Mouse (Mus musculus) limb, embryonic 12.5 days (tissue): ENCODE results near the gene Gm13693. TPM values are rescaled to one million over a fixed set of nuclear protein-coding genes. Genes with fewer than 3 reads are reported as not detected.
"Not testable (repeated sequence)": the region's sequence is repeated elsewhere in the genome, so short reads cannot be mapped to it uniquely, and the experiment has no call there.

ENCODE experiments used
- ATAC-seq: fragments of 200-750 bp; cut with Nextera tagmentation; 2 replicates; pipeline ENCODE4 v1.8.0; 2017; ENCODE audit warnings: low read depth, moderate TSS enrichment; ENCODE audit not compliant: insufficient number of reproducible peaks, insufficient read depth, low FRiP score, low TSS enrichment
- H3K27ac ChIP-seq: fragments of 300-500 bp; sonication (generic); 2 replicates; pipeline ENCODE4 v1.5.1; 2016; ENCODE audit warnings: mild to moderate bottlenecking, moderate library complexity
- H3K27me3 ChIP-seq: fragments of 300-500 bp; sonication (generic); 2 replicates; pipeline ENCODE4 v1.6.1; 2016; ENCODE audit warnings: mild to moderate bottlenecking, moderate library complexity
- H3K36me3 ChIP-seq: fragments of 300-500 bp; sonication (generic); 2 replicates; pipeline ENCODE4 v1.6.1; 2016; ENCODE audit warnings: mild to moderate bottlenecking, moderate library complexity
- H3K4me1 ChIP-seq: fragments of 300-500 bp; sonication (generic); replicated peaks from 2 replicates; pipeline ENCODE4 v1.6.1; 2016
- H3K4me2 ChIP-seq: fragments of 300-500 bp; sonication (generic); 2 replicates; pipeline ENCODE4 v1.6.1; 2016; ENCODE audit warnings: mild to moderate bottlenecking, moderate library complexity
- H3K4me3 ChIP-seq: fragments of 300-500 bp; sonication (generic); replicated peaks from 2 replicates; pipeline ENCODE4 v1.5.1; 2016; ENCODE audit warnings: mild to moderate bottlenecking
- H3K9ac ChIP-seq: fragments of 300-500 bp; sonication (generic); replicated peaks from 2 replicates; pipeline ENCODE4 v1.6.1; 2016; ENCODE audit warnings: mild to moderate bottlenecking, moderate library complexity
- H3K9me3 ChIP-seq: fragments of 300-500 bp; sonication (generic); 2 replicates; pipeline ENCODE4 v1.6.1; 2016; ENCODE audit warnings: mild to moderate bottlenecking, moderate library complexity
- WGBS: fragments of 180-500 bp; shearing (Covaris S2); methylation state at CpG from one replicate; pipeline ENCODE4 v1.1.7; 2016; 5-methylcytosine and 5-hydroxymethylcytosine counted together
- polyA plus RNA-seq: library from polyadenylated mRNA; unstranded; fragments of >200 nt; fragmentation: Nextera tagmentation; extraction: Ambion mirVana; gene quantifications from 2 replicates; pipeline ENCODE4 v1.2.1, GENCODE M21; 2016

The Gm13693 gene
- not detected in 2 replicates for polyA plus RNA-seq

DNA sequence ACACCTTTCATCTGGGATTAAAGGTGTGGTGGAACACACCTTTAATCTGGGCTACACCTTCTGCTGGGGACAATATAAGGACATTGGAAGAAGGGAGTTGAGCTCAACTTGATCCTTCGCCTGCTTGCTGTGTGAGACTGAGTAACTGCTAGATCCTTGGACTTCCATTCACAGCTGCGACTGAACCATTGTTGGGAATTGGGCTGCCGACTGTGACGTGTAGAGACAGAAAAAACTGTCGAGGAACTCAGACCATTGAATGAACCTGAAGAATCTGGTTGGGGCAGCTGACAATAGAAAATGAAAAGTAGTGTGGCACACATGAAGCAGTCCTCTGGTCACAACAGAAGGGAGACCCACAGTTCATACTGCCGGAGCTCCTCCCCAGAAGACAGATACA is at the start of gene Gm13693:
Gene Gm13693, plus strand, starts transcription at position 301 of the 400 bp plus-strand sequence.
- not testable (repeated sequence) for H3K9me3 ChIP-seq, H3K9ac ChIP-seq, H3K4me1 ChIP-seq, H3K4me2 ChIP-seq, H3K27ac ChIP-seq, H3K27me3 ChIP-seq, H3K36me3 ChIP-seq, ATAC-seq, H3K4me3 ChIP-seq
- no CpG with 5 or more reads among the region's 6 CpGs for WGBS

DNA sequence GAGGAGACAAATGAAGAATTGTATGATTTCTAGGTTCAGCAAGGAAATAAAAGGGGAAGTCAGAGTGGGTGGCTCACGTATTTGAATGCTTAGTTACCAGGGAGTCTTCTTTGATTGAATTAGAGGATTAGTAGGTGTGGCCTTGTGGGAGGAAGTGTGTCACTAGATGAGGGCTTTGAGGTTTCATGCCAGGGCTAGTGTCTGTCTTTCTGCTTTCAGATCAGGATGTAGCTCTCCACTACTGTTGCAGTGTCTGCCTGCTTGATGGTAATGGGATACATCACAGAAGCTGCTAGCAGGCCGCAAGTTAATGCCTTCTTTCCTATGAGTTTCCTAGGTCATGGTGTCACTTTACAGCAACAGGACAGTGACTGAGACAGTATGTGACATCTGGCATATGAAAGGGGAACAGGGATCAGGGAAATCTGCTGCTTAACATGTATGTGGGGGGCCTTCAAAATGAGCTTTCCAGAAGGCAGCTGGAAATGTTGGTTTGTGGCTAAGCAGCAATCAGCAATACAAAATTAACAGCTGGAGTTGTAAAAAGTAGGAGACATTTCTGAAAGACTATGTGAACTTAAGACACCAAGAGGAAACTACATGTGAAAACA is 31.7 kb upstream of the Gm13693 start:
- H3K36me3 ChIP-seq, result no peaks in the 10 kb centered on the region
- WGBS, result 55% methylated on average over 2 of the region's 2 CpGs
- no peaks in the 10 kb centered on the region for H3K9me3 ChIP-seq
- no peaks in the 10 kb centered on the region for H3K27me3 ChIP-seq
- H3K4me1 ChIP-seq, result no peaks in the 10 kb centered on the region
- no peak overlapping the region for H3K4me3 ChIP-seq
- no peak overlapping the region for H3K4me2 ChIP-seq
- H3K27ac ChIP-seq, result no peak overlapping the region
- no peak overlapping the region for H3K9ac ChIP-seq
- ATAC-seq, result no peak

DNA sequence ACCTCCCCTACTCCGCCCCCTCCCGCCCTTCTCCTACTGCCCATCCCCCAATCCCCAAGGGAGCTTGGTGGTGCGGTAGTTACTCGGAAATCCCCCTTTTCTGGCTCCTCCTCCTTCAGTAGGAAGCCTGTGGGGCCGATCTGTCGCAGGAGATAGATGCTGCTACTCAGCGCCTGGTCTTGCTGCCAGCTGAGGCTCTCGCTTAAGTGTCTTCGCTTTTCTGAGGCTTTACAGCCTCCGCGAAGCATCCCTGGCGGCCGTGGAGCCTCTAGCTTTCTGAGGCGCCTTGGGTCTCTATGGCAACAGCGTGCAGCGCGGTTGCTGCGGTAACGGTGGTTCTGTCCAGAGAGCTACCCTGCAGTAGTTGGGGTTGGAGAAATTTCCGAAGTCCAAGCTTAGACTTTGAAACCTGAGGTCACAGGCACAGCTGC is 20.4 kb upstream of the Gm13693 start, which contains the start of gene Zswim2:
Gene Zswim2, minus strand, starts transcription at position 298 of the 431 bp plus-strand sequence.
- H3K27ac ChIP-seq, result no peak within 1 kb of the TSS
- H3K4me3 ChIP-seq, result peak within 1 kb of the TSS; percentile 33
- peak; percentile 86 for ATAC-seq
- WGBS, result 1% methylated on average over 20 of the region's 20 CpGs
- peak within 1 kb of the TSS; percentile 66 for H3K4me2 ChIP-seq
- 0 out of 2 replicates have a peak within 1 kb of the TSS, but pooled peaks have one; percentile 27 for H3K9ac ChIP-seq
- no peaks in the 10 kb centered on the region for H3K36me3 ChIP-seq
- no peaks in the 10 kb centered on the region for H3K27me3 ChIP-seq
- peaks cover 6% of the 10 kb centered on the region for H3K4me1 ChIP-seq
- no peaks in the 10 kb centered on the region for H3K9me3 ChIP-seq

DNA sequence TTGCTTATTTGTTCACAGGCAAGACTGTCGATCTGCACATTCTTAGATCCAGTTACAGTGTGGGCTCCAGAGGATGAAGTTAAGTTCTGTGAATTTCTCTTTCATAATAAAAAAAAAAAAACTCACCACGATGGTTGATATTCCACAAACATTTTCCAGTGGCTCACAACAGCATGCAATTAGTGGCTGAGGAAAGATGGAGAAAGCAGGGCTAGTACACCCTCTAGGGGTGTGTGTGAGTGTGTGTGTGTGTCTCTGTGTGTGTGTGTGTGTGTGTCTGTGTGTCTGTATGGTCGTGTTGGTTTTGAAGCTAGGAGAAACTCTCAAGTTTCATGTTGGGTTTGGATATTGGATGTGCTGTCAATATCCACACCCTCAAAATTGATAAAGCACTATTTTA is 19.9 kb upstream of the Gm13693 start:
- peaks cover 6% of the 10 kb centered on the region for H3K4me1 ChIP-seq
- H3K36me3 ChIP-seq, result no peaks in the 10 kb centered on the region
- H3K4me2 ChIP-seq, result peak overlapping the region; percentile 66
- no peaks in the 10 kb centered on the region for H3K27me3 ChIP-seq
- no peak overlapping the region for H3K9ac ChIP-seq
- H3K9me3 ChIP-seq, result no peaks in the 10 kb centered on the region
- H3K27ac ChIP-seq, result no peak overlapping the region
- no peak overlapping the region for H3K4me3 ChIP-seq
- no peak for ATAC-seq
- WGBS, result 37% methylated on average over 3 of the region's 3 CpGs

- Histone ChIP-seq H3K9me3 (no peaks in the 10 kb centered on the region), H3K4me2 (no peak overlapping the region), H3K9ac (no peak overlapping the region), H3K27ac (no peak overlapping the region), H3K27me3 (no peaks in the 10 kb centered on the region), H3K4me1 (peaks cover 6% of the 10 kb centered on the region), H3K36me3 (no peaks in the 10 kb centered on the region), H3K4me3 (no peak overlapping the region)
- ATAC-seq, result no peak
- WGBS, result 79% methylated on average over 4 of the region's 4 CpGs
Measured at GRCm38 (mm10) chr2:83941792-83942191, 19.5 kb upstream of the Gm13693 start.

- no CpG with 5 or more reads among the region's 6 CpGs for WGBS
Measured at GRCm38 (mm10) chr2:83955393-83955792, 5.9 kb upstream of the Gm13693 start, which contains the start of gene Gm13698. TSS of gene Gm13698 (plus strand) at chr2:83955693.

GRCm38 (mm10) chr2:83967013-83967412 is 5.7 kb downstream of the Gm13693 start, which contains the start of gene Gm13695:
TSS of gene Gm13695 (plus strand) at chr2:83967313.
- not testable (repeated sequence) for H3K4me2 ChIP-seq, H3K27ac ChIP-seq, H3K4me1 ChIP-seq, H3K4me3 ChIP-seq, H3K27me3 ChIP-seq, ATAC-seq, H3K36me3 ChIP-seq, H3K9ac ChIP-seq, H3K9me3 ChIP-seq
- WGBS, result no CpG with 5 or more reads among the region's 6 CpGs

More at GRCm38 (mm10) chr2:83955393-83955792, 5.9 kb upstream of the Gm13693 start, which contains the start of gene Gm13698:
- H3K4me3 ChIP-seq, H3K36me3 ChIP-seq, H3K4me2 ChIP-seq, H3K27ac ChIP-seq, H3K27me3 ChIP-seq, H3K4me1 ChIP-seq, H3K9ac ChIP-seq, H3K9me3 ChIP-seq, ATAC-seq: not testable (repeated sequence)

- H3K9me3 ChIP-seq, H3K4me2 ChIP-seq, H3K4me3 ChIP-seq, H3K36me3 ChIP-seq, H3K27ac ChIP-seq, H3K4me1 ChIP-seq, H3K27me3 ChIP-seq, H3K9ac ChIP-seq, ATAC-seq: not testable (repeated sequence)
- WGBS, result no CpG with 5 or more reads among the region's 6 CpGs
Measured at GRCm38 (mm10) chr2:83972823-83973222, 11.5 kb downstream of the Gm13693 start, which contains the start of gene Gm13696. TSS of gene Gm13696 (plus strand) at chr2:83973123.

DNA sequence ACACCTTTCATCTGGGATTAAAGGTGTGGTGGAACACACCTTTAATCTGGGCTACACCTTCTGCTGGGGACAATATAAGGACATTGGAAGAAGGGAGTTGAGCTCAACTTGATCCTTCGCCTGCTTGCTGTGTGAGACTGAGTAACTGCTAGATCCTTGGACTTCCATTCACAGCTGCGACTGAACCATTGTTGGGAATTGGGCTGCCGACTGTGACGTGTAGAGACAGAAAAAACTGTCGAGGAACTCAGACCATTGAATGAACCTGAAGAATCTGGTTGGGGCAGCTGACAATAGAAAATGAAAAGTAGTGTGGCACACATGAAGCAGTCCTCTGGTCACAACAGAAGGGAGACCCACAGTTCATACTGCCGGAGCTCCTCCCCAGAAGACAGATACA is 17.3 kb downstream of the Gm13693 start, which contains the start of gene Gm13694:
Gene Gm13694, plus strand, starts transcription at position 301 of the 400 bp plus-strand sequence.
- no CpG with 5 or more reads among the region's 6 CpGs for WGBS
- not testable (repeated sequence) for H3K4me3 ChIP-seq, H3K4me2 ChIP-seq, H3K27ac ChIP-seq, H3K9me3 ChIP-seq, H3K4me1 ChIP-seq, H3K36me3 ChIP-seq, H3K27me3 ChIP-seq, ATAC-seq, H3K9ac ChIP-seq

GRCm38 (mm10) chr2:83984443-83984842 is 23.1 kb downstream of the Gm13693 start, which contains the start of gene Gm13697:
TSS of gene Gm13697 (plus strand) at chr2:83984743.
- H3K9ac ChIP-seq, H3K4me2 ChIP-seq, ATAC-seq, H3K27me3 ChIP-seq, H3K9me3 ChIP-seq, H3K4me3 ChIP-seq, H3K4me1 ChIP-seq, H3K27ac ChIP-seq, H3K36me3 ChIP-seq: not testable (repeated sequence)
- no CpG with 5 or more reads among the region's 6 CpGs for WGBS

DNA sequence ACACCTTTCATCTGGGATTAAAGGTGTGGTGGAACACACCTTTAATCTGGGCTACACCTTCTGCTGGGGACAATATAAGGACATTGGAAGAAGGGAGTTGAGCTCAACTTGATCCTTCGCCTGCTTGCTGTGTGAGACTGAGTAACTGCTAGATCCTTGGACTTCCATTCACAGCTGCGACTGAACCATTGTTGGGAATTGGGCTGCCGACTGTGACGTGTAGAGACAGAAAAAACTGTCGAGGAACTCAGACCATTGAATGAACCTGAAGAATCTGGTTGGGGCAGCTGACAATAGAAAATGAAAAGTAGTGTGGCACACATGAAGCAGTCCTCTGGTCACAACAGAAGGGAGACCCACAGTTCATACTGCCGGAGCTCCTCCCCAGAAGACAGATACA is 28.9 kb downstream of the Gm13693 start, which contains the start of gene Gm13691:
Gene Gm13691, plus strand, starts transcription at position 301 of the 400 bp plus-strand sequence.
- not testable (repeated sequence) for H3K9ac ChIP-seq
- no CpG with 5 or more reads among the region's 6 CpGs for WGBS

More for the DNA sequence above, 28.9 kb downstream of the Gm13693 start, which contains the start of gene Gm13691:
- H3K27ac ChIP-seq, H3K27me3 ChIP-seq, ATAC-seq, H3K36me3 ChIP-seq, H3K4me3 ChIP-seq, H3K4me1 ChIP-seq, H3K9me3 ChIP-seq, H3K4me2 ChIP-seq: not testable (repeated sequence)
